In the genomic region with DNA sequence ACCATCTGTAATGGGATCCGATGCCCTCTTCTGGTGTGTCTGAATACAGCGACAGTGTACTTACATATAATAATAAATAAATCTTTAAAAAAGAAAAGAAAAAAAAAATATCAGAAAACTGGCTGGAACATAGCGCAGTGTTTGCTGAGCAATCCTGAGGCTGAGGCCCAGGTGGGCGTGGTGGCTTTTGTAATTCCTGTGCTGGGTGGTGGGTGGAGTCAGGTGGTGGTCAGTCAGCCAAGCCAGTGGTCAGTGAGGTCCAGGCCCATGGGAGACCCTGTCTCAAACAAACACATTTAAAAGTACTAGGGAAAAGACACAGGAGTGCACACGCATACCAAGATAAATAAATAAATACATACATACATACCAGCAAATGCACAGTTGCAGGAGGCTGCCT, we compare ENCODE assay signal across 10 mouse cellular contexts. TPM values are rescaled to one million over a fixed set of nuclear protein-coding genes. Genes with fewer than 3 reads are reported as not detected.
A peak's percentile ranks its signal among the peaks of the same experiment; 100 is the strongest.
DNase-seq lines count a peak whose midpoint lies in the region; ATAC-seq and TF ChIP-seq lines count a peak whose summit lies in the region.
"Had no signal": no experiment of that assay in that cellular context is flagged by ENCODE, and none has a peak within 500 bp of the region (broad histone marks: within the 10 kb centered on the region; RNA-seq: fewer than 3 reads in every experiment).

No protein-coding gene starts in this region.

- no peaks in the 10 kb centered on the region for H3K36me3 ChIP-seq in liver, embryonic 12.5 days
- peaks cover 4% of the 10 kb centered on the region; the same call in 1 of the 2 replicates for H3K36me3 ChIP-seq in hindbrain, postnatal 0 days (ENCODE audit: insufficient read depth, low read length)
- H3K36me3 ChIP-seq in small intestine, adult 2 months (ENCODE audit: control insufficient read depth, insufficient read depth, low read length) = no peaks in the 10 kb centered on the region

- WGBS in liver, embryonic 12.5 days (ENCODE audit: insufficient replicate concordance) = 75% methylated on average over 5 of the region's 5 CpGs
- WGBS in hindbrain, postnatal 0 days = 94% methylated on average over 5 of the region's 5 CpGs
- WGBS in small intestine, adult 2 months = 88% methylated on average over 5 of the region's 5 CpGs

- ATAC-seq in liver, embryonic 12.5 days = no peak
- no peak for ATAC-seq in hindbrain, postnatal 0 days

- no peak overlapping the region for H3K4me2 ChIP-seq in liver, embryonic 12.5 days
- no peak overlapping the region for H3K4me2 ChIP-seq in hindbrain, postnatal 0 days (ENCODE audit: low read depth, low read length)

- H3K27me3 ChIP-seq in liver, embryonic 12.5 days (replicated peaks) = no peaks in the 10 kb centered on the region
- no peaks in the 10 kb centered on the region for H3K27me3 ChIP-seq in hindbrain, postnatal 0 days (ENCODE audit: insufficient read depth, low read length)
- no peaks in the 10 kb centered on the region for H3K27me3 ChIP-seq in small intestine, adult 2 months (ENCODE audit: control insufficient read depth, insufficient read depth, low read length)
- H3K27me3 ChIP-seq: Patski had no signal

- no peak overlapping the region for H3K4me3 ChIP-seq in liver, embryonic 12.5 days
- H3K4me3 ChIP-seq in hindbrain, postnatal 0 days (ENCODE audit: low read length) = no peak overlapping the region
- H3K4me3 ChIP-seq in small intestine, adult 2 months (ENCODE audit: low read depth, low read length) = no peak overlapping the region

- no peak overlapping the region for H3K9ac ChIP-seq in liver, embryonic 12.5 days
- no peak overlapping the region for H3K9ac ChIP-seq in hindbrain, postnatal 0 days (replicated peaks; ENCODE audit: low read length)

- DNase-seq in liver = peak; percentile 27
- peak; percentile 49 to 63 for DNase-seq in gastrocnemius, adult 8-10 months (ENCODE audit: low spot score in 2 of 2)
- no peak for DNase-seq in hindbrain, postnatal 0 days (ENCODE audit: low spot score)
- no peak for DNase-seq in adrenal gland, adult 18-20 months (ENCODE audit: low spot score in 2 of 2)
- DNase-seq in layer of hippocampus, adult 18-20 months (ENCODE audit: low spot score in 2 of 2) = no peak
- no peak for DNase-seq in left cerebral cortex, adult 9 months (ENCODE audit: low spot score in 2 of 2)

- peaks cover 45% of the 10 kb centered on the region for H3K4me1 ChIP-seq in liver, embryonic 12.5 days
- H3K4me1 ChIP-seq in hindbrain, postnatal 0 days (ENCODE audit: insufficient read depth, low read length) = 0 out of 2 replicates have a peak, but pooled peaks cover 3% of the 10 kb centered on the region
- H3K4me1 ChIP-seq in small intestine, adult 2 months (ENCODE audit: control insufficient read depth, insufficient read depth, insufficient read length, low read length) = peaks cover 25% of the 10 kb centered on the region

- TF ChIP-seq CTCF in hindbrain, postnatal 0 days (IDR thresholded peaks at IDR 0.05; ENCODE audit: low read depth) = no peak
- TF ChIP-seq CTCF in small intestine, adult 2 months (IDR thresholded peaks at IDR 0.05; ENCODE audit: extremely low read depth, insufficient read length, insufficient replicate concordance, low read depth, low read length) = no peak

- no peak overlapping the region for H3K27ac ChIP-seq in liver, embryonic 12.5 days
- H3K27ac ChIP-seq in hindbrain, postnatal 0 days = peak overlapping the region; percentile 65
- peak overlapping the region; percentile 38; the same call in 1 of the 2 replicates for H3K27ac ChIP-seq in small intestine, adult 2 months (ENCODE audit: insufficient read depth, low read depth, low read length)

- H3K9me3 ChIP-seq in liver, embryonic 12.5 days (replicated peaks) = no peaks in the 10 kb centered on the region
- H3K9me3 ChIP-seq in hindbrain, postnatal 0 days (ENCODE audit: low read length) = no peaks in the 10 kb centered on the region

- no peak for TF ChIP-seq POLR2A in small intestine, adult 2 months (IDR thresholded peaks at IDR 0.05; ENCODE audit: low read depth, low read length)

RNA-seq across cellular contexts. Expression of gene Pgd, which starts 5.5 kb away (rescaled TPM):
- 88.5 and 91.3 TPM in 2 replicates for polyA plus RNA-seq in liver, embryonic 12.5 days (2016; fragmentation: Nextera tagmentation; extraction: Ambion mirVana)
- total RNA-seq in gastrocnemius, adult 8-10 months (2022) = 10 to 100 TPM; 12.3 to 18.6 (median 15.7) TPM
- 24.9 and 36.3 TPM in 2 replicates for total RNA-seq in hindbrain, postnatal 0 days (2014; rRNA removed)
- polyA plus RNA-seq in hindbrain, postnatal 0 days (2015; fragmentation: Nextera tagmentation; extraction: Ambion mirVana) = 94.8 and 95.0 TPM in 2 replicates
- polyA plus RNA-seq in small intestine, adult 2 months (2012; rRNA removed) = 183 and 292 TPM in 2 replicates
- total RNA-seq in adrenal gland, adult 18-20 months (2021) = 100 to 1,000 TPM; 330 to 533 TPM
- 10 to 100 TPM; 29.5 to 34.4 TPM for total RNA-seq in layer of hippocampus, adult 18-20 months (2021)

RNA-seq across cellular contexts. Expression of gene Cenps, which starts 34.7 kb away (rescaled TPM):
- polyA plus RNA-seq in liver, embryonic 12.5 days (2016; fragmentation: Nextera tagmentation; extraction: Ambion mirVana) = 23.2 and 25.9 TPM in 2 replicates
- total RNA-seq in gastrocnemius, adult 8-10 months (2022) = 1 to 10 TPM; 5.2 to 8.7 (median 6.2) TPM
- total RNA-seq in hindbrain, postnatal 0 days (2014; rRNA removed) = 3.5 and 6.5 TPM in 2 replicates
- 17.2 and 20.8 TPM in 2 replicates for polyA plus RNA-seq in hindbrain, postnatal 0 days (2015; fragmentation: Nextera tagmentation; extraction: Ambion mirVana)
- 0.77 and 1.9 TPM in 2 replicates for polyA plus RNA-seq in small intestine, adult 2 months (2012; rRNA removed)
- total RNA-seq in adrenal gland, adult 18-20 months (2021) = 10 to 100 TPM in 1 of 2 experiments, 1 to 10 TPM in 1; 9.9 to 10.2 TPM
- total RNA-seq in layer of hippocampus, adult 18-20 months (2021) = 10 to 100 TPM; 21.1 to 23.8 TPM

RNA-seq across cellular contexts. Expression of gene Cort, which starts 45.5 kb away (rescaled TPM):
- polyA plus RNA-seq in liver, embryonic 12.5 days (2016; fragmentation: Nextera tagmentation; extraction: Ambion mirVana) = 0.35 TPM in 1 of 2 replicates, not detected in the other
- under 1 TPM in 2 of 4 experiments, not detected in 2; 0.53 to 0.61 TPM for total RNA-seq in gastrocnemius, adult 8-10 months (2022)
- 2.7 TPM in 1 of 2 replicates, not detected in the other for total RNA-seq in hindbrain, postnatal 0 days (2014; rRNA removed)
- 0.38 and 0.93 TPM in 2 replicates for polyA plus RNA-seq in hindbrain, postnatal 0 days (2015; fragmentation: Nextera tagmentation; extraction: Ambion mirVana)
- not detected in 2 replicates for polyA plus RNA-seq in small intestine, adult 2 months (2012; rRNA removed)
- 1 to 10 TPM in 1 of 2 experiments, under 1 TPM in 1; 0.80 to 1.5 TPM for total RNA-seq in adrenal gland, adult 18-20 months (2021)
- total RNA-seq in layer of hippocampus, adult 18-20 months (2021) = 10 to 100 TPM in 1 of 2 experiments, 1 to 10 TPM in 1; 9.8 to 13.8 TPM
- total RNA-seq: common myeloid progenitor, adult 5-6 weeks had no signal

Comparison
In these comparisons a context has a peak if more than half of its experiments do, and no peak if none do; other contexts are left out.
1. DNase-seq: peak in liver (single experiment) and gastrocnemius, adult 8-10 months (2 of 2); none in hindbrain, postnatal 0 days (single experiment), adrenal gland, adult 18-20 months (0 of 2), layer of hippocampus, adult 18-20 months (0 of 2) and left cerebral cortex, adult 9 months (0 of 2).